Mouse (Mus musculus): ENCODE data around the gene Islr2. TPM values are rescaled to one million over a fixed set of nuclear protein-coding genes. Genes with fewer than 3 reads are reported as not detected.
"Not testable (repeated sequence)": the region's sequence is repeated elsewhere in the genome, so short reads cannot be mapped to it uniquely, and the experiment has no call there.

Islr2 gene
- total RNA-seq (2014; fragmentation: Nextera tagmentation) = 0.07 TPM in 1 of 2 replicates, not detected in the other
- total RNA-seq (2017) = not detected in 2 replicates

DNA sequence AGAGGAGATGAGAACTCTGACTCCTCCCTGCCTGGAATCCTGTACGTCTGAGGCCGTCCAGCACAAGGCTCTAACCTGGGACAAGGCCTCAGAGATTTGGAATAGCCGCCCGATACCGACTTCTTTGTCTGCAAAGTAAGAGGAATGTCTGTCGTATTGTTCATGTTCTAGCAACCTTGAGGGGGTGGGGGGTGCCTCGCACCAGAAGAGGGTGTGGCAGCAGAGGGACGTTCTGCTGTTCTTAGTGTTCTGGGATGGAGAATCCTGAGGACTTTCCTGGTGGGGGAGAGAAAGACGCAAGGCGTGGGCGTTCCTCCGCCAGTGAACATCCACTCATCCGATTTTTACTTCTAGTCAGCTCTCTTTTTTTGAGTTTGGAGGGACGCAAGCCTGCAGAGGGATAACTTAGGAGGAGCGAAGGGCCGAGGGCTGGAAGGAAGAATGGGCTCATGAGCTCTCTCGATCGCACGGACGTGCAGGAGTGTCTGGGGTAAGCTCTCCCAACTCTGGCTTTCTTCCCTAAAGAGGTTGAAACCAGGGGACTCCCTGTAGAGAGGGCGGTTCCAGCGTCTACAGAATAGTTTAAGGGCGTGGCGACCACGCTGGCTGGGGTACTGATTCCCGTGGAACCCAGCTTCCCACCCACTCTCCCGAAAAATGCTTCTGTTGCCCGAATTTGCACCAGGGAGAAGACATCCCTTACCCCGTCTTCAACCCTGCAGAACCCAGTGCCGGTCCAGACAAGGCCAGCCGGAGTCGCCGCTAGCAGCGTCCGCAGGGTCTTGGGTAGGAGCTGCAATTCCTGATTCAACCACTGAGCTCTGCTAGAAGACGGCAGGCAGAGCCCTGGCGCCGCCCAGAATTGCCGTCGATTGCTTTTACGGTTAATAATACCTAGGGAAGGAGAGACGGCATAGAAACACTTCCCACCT lies at the start of gene Islr2, which contains the start of gene Islr:
Gene Islr2 (minus strand): TSS at position 804 of the 932 bp plus-strand sequence.
Gene Islr (minus strand): TSS at position 791 of the 932 bp plus-strand sequence.
- ATAC-seq (replicated peaks; ENCODE audit: low FRiP score, low TSS enrichment, poor library complexity, severe bottlenecking) = peak; percentile 70

DNA sequence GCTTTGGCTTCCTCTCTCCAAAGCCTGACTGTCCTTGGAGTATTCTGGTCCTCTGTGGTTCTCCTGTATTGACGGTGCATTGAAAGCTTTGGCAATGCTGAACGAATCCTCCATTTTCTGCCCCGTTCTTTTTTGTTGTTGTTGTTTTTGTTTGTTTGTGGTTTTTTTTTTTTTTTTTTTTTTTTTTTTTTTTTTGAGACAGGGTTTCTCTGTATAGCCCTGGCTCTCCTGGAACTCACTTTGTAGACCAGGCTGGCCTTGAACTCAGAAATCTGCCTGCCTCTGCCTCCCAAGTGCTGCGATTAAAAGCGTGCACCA lies 49.6 kb upstream of the Islr2 start:
- not testable (repeated sequence) for ATAC-seq (replicated peaks; ENCODE audit: low FRiP score, low TSS enrichment, poor library complexity, severe bottlenecking)

DNA sequence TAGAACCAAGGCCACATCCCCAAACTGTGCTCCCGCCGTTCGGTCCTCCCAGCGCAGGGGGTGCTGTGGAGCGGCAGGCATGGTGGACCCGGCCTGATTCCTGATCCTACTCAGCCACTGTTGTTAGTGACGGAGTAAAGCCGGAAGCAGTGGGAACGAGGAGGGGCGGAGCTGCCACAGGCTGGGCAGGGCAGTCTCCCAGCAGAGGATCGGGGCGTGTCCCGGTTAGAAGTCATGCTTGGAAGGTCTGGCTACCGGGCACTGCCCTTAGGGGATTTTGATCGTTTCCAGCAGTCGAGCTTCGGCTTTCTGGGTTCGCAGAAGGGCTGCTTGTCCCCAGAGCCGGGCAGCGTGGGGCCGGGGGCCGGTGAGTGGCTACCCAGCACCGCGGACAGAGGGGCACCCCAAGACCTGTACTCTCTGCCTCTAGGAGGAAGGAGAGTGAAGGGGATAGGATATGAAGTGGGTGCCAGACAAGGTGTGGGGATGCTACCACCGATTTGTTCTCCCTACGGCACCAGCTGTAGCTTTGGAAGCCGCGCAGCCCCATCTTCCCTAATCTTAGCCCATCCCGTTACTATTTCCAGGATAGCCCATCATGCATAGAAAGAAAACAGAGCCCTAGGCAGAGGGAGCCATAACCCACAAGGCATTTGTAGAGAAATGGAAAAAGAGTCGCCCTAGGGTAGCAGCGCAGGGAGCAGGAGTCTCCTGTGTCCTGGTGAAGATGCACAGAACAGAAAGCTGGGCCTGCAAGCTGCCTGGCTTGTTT lies 49.1 kb upstream of the Islr2 start, which contains the start of gene Stoml1:
Gene Stoml1 (plus strand): TSS at position 132 of the 772 bp plus-strand sequence.
- ATAC-seq (replicated peaks; ENCODE audit: low FRiP score, low TSS enrichment, poor library complexity, severe bottlenecking) = peak; percentile 98

DNA sequence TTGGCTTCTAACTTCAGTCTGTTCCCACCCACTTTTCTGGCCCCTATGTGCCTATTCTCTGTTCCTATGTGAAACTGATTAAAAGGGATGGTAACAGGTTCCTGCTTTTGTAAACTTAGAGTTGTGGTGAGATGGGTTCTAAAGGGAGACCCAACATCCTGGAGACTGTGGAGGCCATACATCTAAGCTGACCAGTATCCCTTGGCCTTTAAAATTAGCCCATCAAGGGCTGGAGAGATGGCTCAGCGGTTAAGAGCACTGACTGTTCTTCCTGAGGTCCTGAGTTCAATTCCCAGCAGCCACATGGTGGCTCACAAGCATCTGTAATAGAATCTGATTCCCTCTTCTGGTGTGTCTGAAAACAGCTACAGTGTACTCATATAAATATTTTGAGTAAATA lies 46.6 kb upstream of the Islr2 start:
- ATAC-seq (replicated peaks; ENCODE audit: low FRiP score, low TSS enrichment, poor library complexity, severe bottlenecking) = not testable (repeated sequence)

DNA sequence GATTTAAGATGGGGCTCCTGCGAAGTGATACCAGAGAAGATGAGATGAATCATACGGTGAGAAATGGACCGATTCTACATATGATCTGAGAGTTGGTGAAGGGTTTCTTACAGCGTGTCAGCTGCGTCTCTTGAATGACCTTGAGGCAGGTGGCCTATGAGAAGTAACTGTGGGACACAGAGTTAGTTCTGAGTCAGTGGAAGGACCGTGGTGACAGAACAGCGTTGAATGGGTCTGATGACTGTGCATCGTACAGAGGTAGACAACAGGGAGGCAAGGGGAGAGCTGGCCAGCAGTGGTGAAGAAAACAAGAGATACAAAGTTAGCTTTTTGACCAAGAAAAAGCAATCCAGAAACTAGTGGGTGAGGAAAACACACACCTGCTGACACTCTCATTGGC lies 46.2 kb upstream of the Islr2 start:
- ATAC-seq (replicated peaks; ENCODE audit: low FRiP score, low TSS enrichment, poor library complexity, severe bottlenecking) = no peak

DNA sequence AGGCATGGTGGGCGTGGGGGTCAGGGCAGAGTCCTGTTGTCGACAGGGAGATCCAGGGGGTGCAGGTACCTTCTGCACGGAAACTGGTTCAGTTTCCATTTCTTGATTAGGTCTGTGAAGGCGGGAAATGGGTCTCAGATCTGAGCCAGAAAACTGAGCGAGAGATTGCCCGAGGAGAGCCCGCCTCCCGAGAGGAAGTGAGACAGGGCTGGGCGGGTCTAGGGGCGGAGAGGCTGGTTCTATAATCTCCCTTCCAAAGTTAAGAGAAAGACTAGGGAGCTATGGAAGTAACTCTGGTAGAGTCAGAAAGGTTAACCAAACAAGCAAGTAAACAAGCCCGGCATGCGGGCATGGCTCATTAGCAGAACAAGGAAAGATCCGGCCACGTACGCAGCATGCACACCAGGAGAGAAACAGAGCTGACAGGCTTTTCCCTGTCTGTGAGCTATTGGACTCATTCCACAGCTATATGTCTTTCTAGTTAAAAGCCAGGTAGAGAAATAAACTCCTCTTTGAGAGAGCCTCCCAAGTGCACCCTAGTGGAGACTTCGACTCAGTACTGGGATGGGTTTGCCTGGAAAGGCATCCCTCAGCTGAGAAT lies 45.6 kb upstream of the Islr2 start, which contains the start of gene Pml:
Gene Pml (minus strand): TSS at position 195 of the 601 bp plus-strand sequence.
- ATAC-seq (replicated peaks; ENCODE audit: low FRiP score, low TSS enrichment, poor library complexity, severe bottlenecking) = peak; percentile 47

DNA sequence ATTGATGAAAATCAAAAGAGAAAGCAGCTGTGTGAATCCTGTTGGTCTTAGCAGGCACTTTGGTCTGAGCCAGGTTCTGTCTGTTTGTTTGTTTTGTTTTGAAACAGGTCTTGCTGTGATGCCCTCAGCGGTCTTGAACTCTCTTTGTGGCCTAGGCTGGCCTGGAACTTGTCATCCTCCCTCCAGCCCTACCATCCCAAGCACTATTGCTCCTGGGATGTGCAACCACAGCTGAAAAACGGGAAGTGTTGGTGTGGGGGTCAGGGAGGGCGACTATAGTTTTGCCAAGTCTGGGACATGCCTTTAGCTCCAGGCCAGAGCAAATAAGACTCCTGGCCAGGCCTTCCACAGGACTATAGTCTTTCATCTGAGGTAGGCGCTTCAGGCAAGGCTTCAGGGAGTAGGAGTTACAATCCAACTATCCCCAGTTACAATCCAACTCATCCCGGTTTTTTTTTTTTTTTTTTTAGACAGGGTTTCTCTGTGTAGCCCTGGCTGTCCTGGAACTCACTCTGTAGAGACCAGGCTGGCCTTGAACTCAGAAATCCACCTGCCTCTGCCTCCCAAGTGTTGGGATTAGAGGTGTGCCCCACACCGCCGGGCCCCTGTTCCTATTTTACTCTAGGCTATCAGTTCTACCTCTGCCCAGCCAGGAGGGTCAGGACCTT lies 44.8 kb upstream of the Islr2 start:
- ATAC-seq (replicated peaks; ENCODE audit: low FRiP score, low TSS enrichment, poor library complexity, severe bottlenecking) = no peak

DNA sequence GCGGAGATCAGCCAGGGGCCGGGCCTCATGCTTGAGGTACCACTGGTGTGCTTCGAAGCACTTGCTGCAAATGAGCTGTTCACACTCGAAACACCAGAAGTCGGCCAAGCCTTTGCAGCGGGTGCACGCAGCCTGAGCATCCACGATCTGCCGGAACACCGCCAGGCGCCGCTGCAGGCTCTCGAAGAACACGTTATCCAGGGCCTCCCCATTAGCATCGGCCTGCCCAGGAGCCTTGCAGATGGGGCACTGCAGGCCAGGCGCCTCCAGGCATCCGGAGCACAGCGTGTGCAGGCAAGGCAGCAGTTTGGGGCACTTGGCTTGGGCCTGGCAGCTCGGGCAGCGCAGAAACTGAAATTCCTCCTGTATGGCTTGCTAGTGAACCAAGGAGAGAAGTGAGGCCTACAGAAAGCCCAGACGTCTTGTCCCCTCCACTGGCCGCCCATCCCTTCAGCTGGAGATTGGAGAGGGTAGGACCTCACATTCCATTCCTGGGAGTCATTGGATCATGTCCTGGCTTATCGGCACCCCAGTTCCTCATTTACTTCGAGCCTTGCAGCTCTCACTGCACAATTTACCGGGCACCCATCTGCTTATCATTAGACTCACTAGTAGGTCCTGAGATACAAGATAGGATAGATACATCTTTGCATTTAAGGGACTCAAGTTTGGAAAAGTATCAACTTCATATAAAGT lies 43.1 kb upstream of the Islr2 start:
- ATAC-seq (replicated peaks; ENCODE audit: low FRiP score, low TSS enrichment, poor library complexity, severe bottlenecking) = peak; percentile 78

DNA sequence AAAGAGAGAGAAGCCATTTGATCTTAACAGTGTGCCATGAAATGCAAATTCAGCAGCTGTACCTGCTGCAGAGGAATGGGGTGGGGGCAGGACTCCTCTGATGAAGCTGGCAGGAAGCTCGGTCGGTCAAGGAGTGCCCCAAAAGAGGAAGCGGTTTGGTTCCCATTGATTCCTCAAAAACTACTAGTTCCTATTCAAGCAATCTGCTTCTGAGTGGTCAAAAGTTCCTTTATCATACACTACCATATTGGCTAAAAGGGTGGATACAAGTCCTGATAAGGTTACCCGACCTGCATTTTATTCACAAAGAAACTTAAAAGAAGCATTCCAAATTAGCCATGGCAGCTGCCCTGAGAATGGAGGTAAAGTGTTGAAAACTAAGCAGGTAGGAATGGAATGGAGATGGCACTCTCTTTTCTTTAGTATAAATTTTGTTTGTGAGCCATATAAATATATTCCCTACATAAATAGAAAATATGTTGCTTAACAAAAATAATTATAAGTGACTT lies 42.0 kb upstream of the Islr2 start:
- ATAC-seq (replicated peaks; ENCODE audit: low FRiP score, low TSS enrichment, poor library complexity, severe bottlenecking) = peak; percentile 29

DNA sequence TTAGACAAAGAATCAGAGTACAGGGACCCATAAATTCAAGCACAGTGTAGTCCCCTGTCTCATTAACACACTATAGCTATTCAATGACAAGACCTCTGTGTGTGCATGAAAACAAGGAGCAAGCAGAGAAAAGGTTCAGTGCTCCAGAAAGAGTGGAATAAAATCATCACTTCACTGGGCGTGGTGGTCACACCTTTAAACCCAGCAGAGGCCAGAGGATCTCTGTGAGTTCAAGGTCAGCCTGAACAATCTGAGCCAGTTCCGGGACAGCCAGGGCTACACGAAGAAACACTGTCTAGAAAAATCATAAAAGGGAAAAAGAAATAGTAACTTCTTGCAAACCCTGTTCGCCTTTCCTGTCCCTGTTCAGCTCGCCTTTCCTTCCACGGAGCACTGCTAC lies 39.6 kb upstream of the Islr2 start:
- ATAC-seq (replicated peaks; ENCODE audit: low FRiP score, low TSS enrichment, poor library complexity, severe bottlenecking) = no peak

DNA sequence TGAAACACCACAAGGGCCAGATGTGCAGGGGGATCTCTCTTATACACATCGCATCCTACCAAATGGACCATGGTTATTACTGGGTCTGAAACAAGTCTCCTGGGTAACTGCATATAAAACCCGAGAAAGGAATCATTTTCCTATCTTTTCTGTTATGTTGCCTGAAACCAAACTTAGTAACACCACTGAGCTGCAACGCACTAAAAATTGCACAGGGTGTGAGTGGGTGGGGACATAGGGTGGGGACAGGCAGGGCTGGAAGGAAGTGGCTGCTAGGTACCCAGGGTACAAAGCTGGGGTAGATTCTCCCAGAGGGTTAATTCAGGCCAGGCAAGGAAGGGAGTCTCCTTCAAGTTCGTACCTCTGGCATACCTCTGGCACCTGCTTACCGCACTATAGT lies 38.6 kb upstream of the Islr2 start:
- ATAC-seq (replicated peaks; ENCODE audit: low FRiP score, low TSS enrichment, poor library complexity, severe bottlenecking) = no peak

DNA sequence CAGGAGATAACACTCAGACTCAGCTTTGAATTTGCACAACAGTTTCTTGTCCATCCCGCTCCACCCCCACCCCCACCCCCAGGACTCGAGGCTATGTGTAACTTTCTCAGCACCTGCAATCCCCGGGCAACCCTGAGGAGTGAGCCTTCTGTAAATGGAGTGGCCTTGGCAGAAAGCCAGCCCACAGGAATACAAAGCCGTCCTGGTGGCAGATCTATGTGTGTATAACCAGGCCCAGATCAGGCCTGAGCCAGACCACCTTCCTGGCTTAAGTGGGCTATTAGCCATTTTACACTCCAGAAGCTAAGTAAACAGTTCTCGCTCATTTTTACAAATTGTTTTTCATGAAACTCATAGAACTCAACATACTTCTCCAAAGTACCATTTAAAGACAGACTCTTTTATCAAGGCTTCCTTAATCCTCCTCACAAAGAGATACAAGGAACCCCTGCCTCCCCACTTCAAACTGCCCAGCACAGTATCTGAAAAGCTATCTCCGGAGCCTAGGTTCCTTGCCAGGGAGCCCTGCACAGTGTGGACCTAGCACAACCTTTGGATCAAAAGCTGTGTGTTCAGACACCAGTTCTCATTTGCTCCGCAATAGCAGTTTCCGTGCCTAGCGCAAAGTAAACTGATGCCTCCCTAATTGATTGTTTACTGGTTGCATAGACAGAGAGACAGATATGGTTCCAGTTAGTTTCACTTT lies 37.8 kb upstream of the Islr2 start:
- 0 out of 2 replicates have a peak, but pooled peaks have one; percentile 19 for ATAC-seq (replicated peaks; ENCODE audit: low FRiP score, low TSS enrichment, poor library complexity, severe bottlenecking)

DNA sequence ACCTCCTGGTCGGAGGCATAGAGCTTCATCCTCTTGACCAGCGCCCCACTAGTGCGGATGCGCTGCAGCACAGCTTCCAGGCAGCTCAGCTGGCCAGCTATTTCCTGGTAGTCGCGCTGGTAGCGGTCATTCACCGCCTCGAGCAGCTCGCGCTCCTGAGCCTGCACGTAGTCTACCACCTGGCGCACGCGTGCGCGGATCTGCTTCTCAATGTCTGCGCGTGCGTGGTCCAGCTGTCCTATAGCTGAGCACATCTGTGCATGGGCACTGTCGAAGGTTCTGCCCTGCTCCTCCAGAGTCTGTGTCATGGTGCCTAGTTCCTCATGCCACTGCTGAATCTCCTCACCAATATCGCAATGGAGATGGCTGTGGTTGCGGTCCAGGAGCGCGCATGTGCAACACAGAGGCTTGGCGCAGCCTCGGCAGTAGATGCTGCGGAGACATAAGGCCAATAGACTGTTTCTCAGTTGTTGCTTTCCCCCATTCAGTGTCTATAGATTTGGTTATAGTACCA lies 30.4 kb upstream of the Islr2 start:
- ATAC-seq (replicated peaks; ENCODE audit: low FRiP score, low TSS enrichment, poor library complexity, severe bottlenecking) = no peak

DNA sequence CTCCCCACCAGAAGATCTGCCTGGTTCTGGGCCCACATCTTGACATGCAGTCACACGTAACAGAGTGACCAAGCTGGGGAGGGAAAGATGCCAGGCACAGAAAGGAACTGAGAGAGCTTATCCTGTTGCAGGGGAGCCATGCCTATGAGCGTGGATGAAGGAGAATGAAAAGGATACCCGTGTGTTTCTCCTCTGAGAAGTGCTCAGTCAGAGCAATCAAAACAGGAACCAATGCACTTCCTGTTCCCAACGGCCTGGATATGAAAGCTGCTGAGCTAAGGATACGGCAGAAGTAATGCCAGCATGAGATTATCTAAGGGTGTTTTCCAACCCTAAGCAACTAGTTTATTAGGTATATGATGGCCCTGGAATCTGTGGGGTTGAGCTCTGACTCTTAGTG lies 28.3 kb upstream of the Islr2 start:
- ATAC-seq (replicated peaks; ENCODE audit: low FRiP score, low TSS enrichment, poor library complexity, severe bottlenecking) = no peak

DNA sequence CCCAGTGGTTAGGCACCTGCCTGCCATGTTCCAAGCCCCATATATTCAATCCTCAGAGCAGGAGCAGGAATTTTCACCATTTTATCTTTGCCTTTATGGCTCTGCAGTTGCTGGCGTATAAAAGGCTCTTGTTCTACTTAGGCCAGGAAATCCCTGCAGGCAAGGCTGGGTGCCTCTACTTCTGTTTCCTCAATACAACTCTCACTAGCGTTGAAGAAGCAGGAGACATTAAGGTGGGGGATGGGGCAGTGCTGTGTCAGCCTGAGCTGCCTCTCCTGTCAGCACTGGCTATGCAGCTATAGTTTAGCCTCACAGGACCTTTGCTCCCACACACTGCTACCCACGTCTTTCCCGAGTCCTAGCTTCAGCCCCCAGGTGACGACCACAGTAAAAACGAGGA lies 27.6 kb upstream of the Islr2 start:
- ATAC-seq (replicated peaks; ENCODE audit: low FRiP score, low TSS enrichment, poor library complexity, severe bottlenecking) = no peak

DNA sequence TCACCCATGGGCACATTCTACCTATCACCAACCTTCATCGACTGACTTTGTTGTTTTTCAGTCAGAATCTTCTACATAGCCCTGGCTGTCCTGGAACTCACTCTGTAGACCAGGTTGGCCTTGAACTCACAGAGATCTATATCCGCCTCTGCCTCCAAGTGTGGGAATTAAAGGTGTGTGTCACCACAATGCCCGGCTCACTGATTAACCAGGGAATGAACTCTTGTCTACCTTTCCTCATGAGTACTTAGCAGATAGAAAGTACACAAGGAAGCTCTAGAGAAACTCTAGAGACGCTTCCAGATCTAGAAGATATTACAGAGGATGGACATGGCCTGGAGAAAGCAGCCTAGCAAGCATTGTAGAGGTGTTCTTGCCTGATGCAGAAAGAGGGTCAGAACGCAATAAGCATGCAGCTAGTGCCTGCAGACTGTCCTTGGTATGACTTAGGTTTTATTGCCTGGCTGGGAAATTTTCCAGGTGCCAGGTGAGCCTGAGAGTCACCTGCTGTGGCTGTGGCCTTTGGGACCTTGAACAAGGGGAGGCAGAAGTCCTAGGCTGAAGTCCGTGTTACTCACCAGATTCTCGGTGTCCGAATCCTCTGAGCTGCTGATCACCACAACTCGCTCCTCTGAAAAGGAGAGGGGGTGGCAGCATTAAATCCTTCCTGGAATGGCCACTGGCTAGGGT lies 24.8 kb upstream of the Islr2 start:
- no peak for ATAC-seq (replicated peaks; ENCODE audit: low FRiP score, low TSS enrichment, poor library complexity, severe bottlenecking)
